Mouse (Mus musculus) heart, postnatal 0 days (tissue): Measurements from ENCODE around the gene Abl2.

Source experiments
- CTCF ChIP-seq: IDR thresholded peaks from 2 replicates; pipeline ENCODE4 v1.5.1; 2016; ENCODE audit warnings: antibody characterized with exemption, control low read depth, low read depth
- EP300 ChIP-seq: IDR thresholded peaks from 2 replicates; pipeline ENCODE4 v1.6.1; 2016; ENCODE audit warnings: antibody characterized with exemption, low read depth

DNA sequence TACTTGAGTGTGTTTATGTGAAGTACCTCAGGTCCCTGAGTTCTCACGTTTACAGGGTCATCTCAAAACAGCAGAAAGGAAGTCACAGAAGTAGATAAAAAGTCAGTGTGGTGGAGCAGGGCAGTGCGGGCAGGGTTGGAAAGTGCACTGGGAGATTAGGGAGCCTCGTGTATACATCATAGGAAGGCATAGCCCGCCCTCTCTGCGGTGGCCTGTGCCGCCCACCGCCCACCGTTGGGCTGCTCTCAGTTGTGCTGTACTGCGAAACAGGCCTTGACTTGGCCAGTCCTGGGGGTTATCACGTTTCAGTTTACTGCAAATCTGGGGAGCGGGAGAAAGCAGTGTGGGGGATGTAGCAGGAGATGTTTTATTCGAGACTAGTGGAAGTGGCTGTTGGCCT, 84.2 kb downstream of the Abl2 start:
- TF ChIP-seq CTCF (no peak), EP300 (no peak)
